Mouse (Mus musculus) embryo, embryonic 9.5 days (tissue): ENCODE measurements at regions not wholly inside any gene's neighbourhood (a gene's known extent, or its start where the extent isn't known, plus 50 kb on each side); places are given as distances from the start of the nearest gene placed in this dataset.
A peak's percentile ranks its signal among the peaks of the same experiment; 100 is the strongest.

Experiments
- DNase-seq: peaks from one replicate; pipeline ENCODE4 v3.0.0-alpha.2; 2017; ENCODE audit errors: extremely low spot score

GRCm38 (mm10) chr12:43843907-43844537 lies 366.1 kb downstream of the Dnajb9 start:
- peak; percentile 10 for DNase-seq

GRCm38 (mm10) chr12:43831976-43832375 lies 378.1 kb downstream of the Dnajb9 start:
- no peak for DNase-seq

- no peak for DNase-seq
Observed at GRCm38 (mm10) chr12:43828641-43829040, 381.5 kb downstream of the Dnajb9 start.

GRCm38 (mm10) chr12:43827901-43828300 lies 382.2 kb downstream of the Dnajb9 start:
- DNase-seq = no peak

- DNase-seq = no peak
Observed at GRCm38 (mm10) chr12:43827296-43827695, 382.8 kb downstream of the Dnajb9 start.

GRCm38 (mm10) chr12:43813559-43813958 lies 396.6 kb downstream of the Dnajb9 start:
- peak; percentile 22 for DNase-seq

GRCm38 (mm10) chr12:43772766-43773165 lies 437.4 kb downstream of the Dnajb9 start:
- DNase-seq = no peak

- no peak for DNase-seq
Observed at GRCm38 (mm10) chr12:43762151-43762550, 448.0 kb downstream of the Dnajb9 start.
